Mouse (Mus musculus): ENCODE results near the gene Bach2. TPM values are rescaled to one million over a fixed set of nuclear protein-coding genes. Genes with fewer than 3 reads are reported as not detected.

Bach2 gene
- polyA plus RNA-seq, 1 experiment from 2014 or later, result 1.1 TPM

GRCm38 (mm10) chr4:32368345-32368744 lies 129.7 kb downstream of the Bach2 start:
- Histone ChIP-seq H3K4me3 (ENCODE audit: low read depth, low read length) (no peak overlapping the region), H3K27ac (ENCODE audit: low read depth, low read length) (no peak overlapping the region), H3K9ac (ENCODE audit: low read depth, low read length) (no peak overlapping the region), H3K36me3 (ENCODE audit: control insufficient read depth, insufficient read depth) (no peaks in the 10 kb centered on the region), H3K4me1 (replicated peaks; ENCODE audit: control insufficient read depth, insufficient read depth, low read length) (0 out of 2 replicates have a peak, but pooled peaks cover 4% of the 10 kb centered on the region), H3K27me3 (replicated peaks; ENCODE audit: control insufficient read depth, insufficient read depth, low read length) (no peaks in the 10 kb centered on the region), H3K4me2 (replicated peaks; ENCODE audit: low read depth) (no peak overlapping the region), H3K9me3 (ENCODE audit: control insufficient read depth) (no peaks in the 10 kb centered on the region)
- no peak for ATAC-seq
- no peak for TF ChIP-seq CTCF (IDR thresholded peaks at IDR 0.05; ENCODE audit: low read depth)
- WGBS, result 71% methylated on average over 8 of the region's 8 CpGs

GRCm38 (mm10) chr4:32373085-32373484 lies 134.5 kb downstream of the Bach2 start:
- no peak overlapping the region for H3K27ac ChIP-seq (ENCODE audit: low read depth, low read length)
- no peak overlapping the region for H3K9ac ChIP-seq (ENCODE audit: low read depth, low read length)
- no peak overlapping the region for H3K4me3 ChIP-seq (ENCODE audit: low read depth, low read length)
- no peaks in the 10 kb centered on the region for H3K4me1 ChIP-seq (replicated peaks; ENCODE audit: control insufficient read depth, insufficient read depth, low read length)
- no peaks in the 10 kb centered on the region for H3K36me3 ChIP-seq (ENCODE audit: control insufficient read depth, insufficient read depth)
- WGBS, result 55% methylated on average over 7 of the region's 7 CpGs
- no peak for TF ChIP-seq CTCF (IDR thresholded peaks at IDR 0.05; ENCODE audit: low read depth)
- H3K27me3 ChIP-seq (replicated peaks; ENCODE audit: control insufficient read depth, insufficient read depth, low read length), result no peaks in the 10 kb centered on the region
- no peak overlapping the region for H3K4me2 ChIP-seq (replicated peaks; ENCODE audit: low read depth)
- no peaks in the 10 kb centered on the region for H3K9me3 ChIP-seq (ENCODE audit: control insufficient read depth)
- no peak for ATAC-seq

- no peaks in the 10 kb centered on the region for H3K9me3 ChIP-seq (ENCODE audit: control insufficient read depth)
- no peak overlapping the region for H3K9ac ChIP-seq (ENCODE audit: low read depth, low read length)
- ATAC-seq, result no peak
- H3K4me2 ChIP-seq (replicated peaks; ENCODE audit: low read depth), result no peak overlapping the region
- TF ChIP-seq CTCF (IDR thresholded peaks at IDR 0.05; ENCODE audit: low read depth), result no peak
- H3K27me3 ChIP-seq (replicated peaks; ENCODE audit: control insufficient read depth, insufficient read depth, low read length), result no peaks in the 10 kb centered on the region
- no peaks in the 10 kb centered on the region for H3K36me3 ChIP-seq (ENCODE audit: control insufficient read depth, insufficient read depth)
- no peak overlapping the region for H3K4me3 ChIP-seq (ENCODE audit: low read depth, low read length)
- WGBS, result 41% methylated on average over 3 of the region's 3 CpGs
- no peaks in the 10 kb centered on the region for H3K4me1 ChIP-seq (replicated peaks; ENCODE audit: control insufficient read depth, insufficient read depth, low read length)
- no peak overlapping the region for H3K27ac ChIP-seq (ENCODE audit: low read depth, low read length)
Measured at GRCm38 (mm10) chr4:32373527-32373926, 134.9 kb downstream of the Bach2 start.

DNA sequence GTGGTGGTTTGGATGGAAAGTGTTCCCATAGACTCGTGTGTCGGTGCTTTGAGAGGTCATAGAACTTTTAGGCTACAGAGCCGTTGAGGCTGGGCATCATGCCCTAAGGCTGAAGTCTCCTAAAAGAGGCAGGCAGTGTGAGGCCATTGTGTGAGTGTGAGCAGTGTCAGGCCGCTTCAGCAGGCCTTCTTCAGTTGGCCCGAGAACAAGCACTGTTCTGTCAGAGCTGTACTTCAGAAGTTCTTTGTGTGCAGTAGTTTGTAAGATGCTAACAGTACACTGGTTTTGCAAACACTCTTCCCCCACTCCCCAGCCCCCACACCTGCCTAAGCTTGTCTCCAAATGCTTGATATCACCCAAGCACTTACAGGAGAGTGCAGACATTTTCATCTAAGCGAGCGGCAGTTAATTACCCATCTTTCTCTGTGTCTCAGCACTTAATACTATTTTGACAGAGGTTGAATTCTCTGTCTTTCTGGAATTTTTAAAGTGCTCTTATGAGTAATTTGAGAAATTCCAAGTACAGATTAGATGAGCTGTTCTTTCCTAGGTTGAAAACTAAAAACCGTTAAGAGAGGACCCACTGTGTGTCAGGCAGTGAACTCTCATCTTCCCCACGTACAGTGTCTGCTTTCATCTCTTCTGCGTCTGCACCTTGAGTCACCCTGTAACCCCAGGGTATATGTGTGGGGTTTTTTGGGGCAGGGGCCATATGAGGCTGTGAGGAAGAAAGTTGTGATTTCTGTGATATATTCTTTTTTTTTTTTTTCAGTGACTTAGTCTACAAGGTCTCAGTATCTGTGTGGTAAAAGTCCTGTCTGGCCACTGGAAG lies 136.4 kb downstream of the Bach2 start:
- Histone ChIP-seq H3K4me2 (replicated peaks; ENCODE audit: low read depth) (no peak overlapping the region), H3K9ac (ENCODE audit: low read depth, low read length) (no peak overlapping the region), H3K36me3 (ENCODE audit: control insufficient read depth, insufficient read depth) (no peaks in the 10 kb centered on the region), H3K4me3 (ENCODE audit: low read depth, low read length) (no peak overlapping the region), H3K27me3 (replicated peaks; ENCODE audit: control insufficient read depth, insufficient read depth, low read length) (no peaks in the 10 kb centered on the region), H3K4me1 (replicated peaks; ENCODE audit: control insufficient read depth, insufficient read depth, low read length) (no peaks in the 10 kb centered on the region), H3K9me3 (ENCODE audit: control insufficient read depth) (no peaks in the 10 kb centered on the region), H3K27ac (ENCODE audit: low read depth, low read length) (no peak overlapping the region)
- no peak for ATAC-seq
- no peak for TF ChIP-seq CTCF (IDR thresholded peaks at IDR 0.05; ENCODE audit: low read depth)
- WGBS, result 78% methylated on average over 10 of the region's 10 CpGs

DNA sequence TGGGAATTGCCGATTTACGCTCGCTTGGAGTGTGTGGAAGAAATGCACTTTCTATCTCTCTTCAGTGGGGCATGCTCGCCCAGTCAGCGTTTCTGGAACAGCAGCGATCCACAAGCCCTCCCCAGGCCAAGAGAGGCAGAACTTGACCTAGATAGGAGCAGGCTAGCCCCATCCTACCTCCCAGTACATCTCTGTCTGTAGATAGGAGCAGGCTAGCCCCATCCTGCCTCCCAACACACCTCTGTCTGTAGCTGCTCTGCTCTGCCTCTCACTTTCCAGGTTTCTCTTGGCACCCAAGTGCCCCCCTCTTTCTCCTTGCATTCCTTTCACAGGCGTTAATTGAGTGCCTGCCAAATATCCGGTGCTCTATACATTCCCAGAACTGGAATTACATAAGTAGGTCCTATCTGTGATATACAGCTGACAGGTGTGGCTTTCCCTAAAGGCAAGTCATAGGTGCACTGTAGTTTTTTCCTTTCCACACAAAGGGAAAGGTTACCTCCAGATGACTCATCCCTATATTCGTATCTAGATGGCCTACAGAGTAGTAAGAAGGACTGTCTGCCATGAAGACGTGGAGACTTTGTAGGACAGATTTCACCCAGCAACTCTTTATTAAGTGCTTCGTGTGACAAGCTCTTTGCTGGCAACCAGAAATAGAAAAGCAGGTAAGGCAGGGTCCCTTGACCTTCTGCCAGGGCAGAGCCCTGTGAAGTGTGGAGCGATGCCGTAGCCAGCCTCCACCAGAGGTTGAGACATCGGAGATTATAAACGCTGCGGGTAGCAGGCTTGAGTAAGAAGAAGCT lies 137.3 kb downstream of the Bach2 start:
- Histone ChIP-seq H3K27me3 (replicated peaks; ENCODE audit: control insufficient read depth, insufficient read depth, low read length) (no peaks in the 10 kb centered on the region), H3K9ac (ENCODE audit: low read depth, low read length) (no peak overlapping the region), H3K36me3 (ENCODE audit: control insufficient read depth, insufficient read depth) (no peaks in the 10 kb centered on the region), H3K9me3 (ENCODE audit: control insufficient read depth) (no peaks in the 10 kb centered on the region), H3K4me3 (ENCODE audit: low read depth, low read length) (no peak overlapping the region), H3K27ac (ENCODE audit: low read depth, low read length) (no peak overlapping the region), H3K4me1 (replicated peaks; ENCODE audit: control insufficient read depth, insufficient read depth, low read length) (no peaks in the 10 kb centered on the region), H3K4me2 (replicated peaks; ENCODE audit: low read depth) (no peak overlapping the region)
- TF ChIP-seq CTCF (IDR thresholded peaks at IDR 0.05; ENCODE audit: low read depth), result no peak
- no peak for ATAC-seq
- WGBS, result 81% methylated on average over 16 of the region's 16 CpGs

GRCm38 (mm10) chr4:32376527-32376948 lies 137.9 kb downstream of the Bach2 start:
- ATAC-seq, result no peak
- Histone ChIP-seq H3K4me1 (replicated peaks; ENCODE audit: control insufficient read depth, insufficient read depth, low read length) (no peaks in the 10 kb centered on the region), H3K9me3 (ENCODE audit: control insufficient read depth) (no peaks in the 10 kb centered on the region), H3K27ac (ENCODE audit: low read depth, low read length) (no peak overlapping the region), H3K4me3 (ENCODE audit: low read depth, low read length) (no peak overlapping the region), H3K4me2 (replicated peaks; ENCODE audit: low read depth) (no peak overlapping the region), H3K36me3 (ENCODE audit: control insufficient read depth, insufficient read depth) (no peaks in the 10 kb centered on the region), H3K9ac (ENCODE audit: low read depth, low read length) (no peak overlapping the region), H3K27me3 (replicated peaks; ENCODE audit: control insufficient read depth, insufficient read depth, low read length) (no peaks in the 10 kb centered on the region)
- no peak for TF ChIP-seq CTCF (IDR thresholded peaks at IDR 0.05; ENCODE audit: low read depth)
- 65% methylated on average over 6 of the region's 6 CpGs for WGBS
